Mouse (Mus musculus): ENCODE results near the gene Capns1. TPM values are rescaled to one million over a fixed set of nuclear protein-coding genes. Genes with fewer than 3 reads are reported as not detected.
A peak's percentile ranks its signal among the peaks of the same experiment; 100 is the strongest.
"Not testable (repeated sequence)": the region's sequence is repeated elsewhere in the genome, so short reads cannot be mapped to it uniquely, and the experiment has no call there.

Capns1 gene
- polyA plus RNA-seq, 1 experiment from 2014 or later: 52.1 TPM

- Histone ChIP-seq H3K9me3 (replicated peaks) (no peaks in the 10 kb centered on the region), H3K27ac (replicated peaks) (peak overlapping the region; percentile 83), H3K4me3 (peak overlapping the region; percentile 61), H3K27me3 (ENCODE audit: low read depth, poor library complexity, severe bottlenecking) (no peaks in the 10 kb centered on the region), H3K4me1 (peaks cover 24% of the 10 kb centered on the region), H3K36me3 (peaks cover 24% of the 10 kb centered on the region)
- WGBS: 7% methylated on average over 16 of the region's 16 CpGs
- DNase-seq (ENCODE audit: low spot score): peak; percentile 72
These were observed 20.8 kb upstream of the Capns1 start for GRCm38 (mm10) chr7:30219293-30220007.

- 75% methylated on average over 2 of the region's 2 CpGs for WGBS
- Histone ChIP-seq H3K4me3 (no peak overlapping the region), H3K27me3 (ENCODE audit: low read depth, poor library complexity, severe bottlenecking) (no peaks in the 10 kb centered on the region), H3K36me3 (peaks cover 3% of the 10 kb centered on the region), H3K9me3 (replicated peaks) (0 out of 2 replicates have a peak, but pooled peaks cover 3% of the 10 kb centered on the region), H3K27ac (replicated peaks) (no peak overlapping the region), H3K4me1 (peaks cover 24% of the 10 kb centered on the region)
- no peak for DNase-seq (ENCODE audit: low spot score)
These were observed 18.7 kb upstream of the Capns1 start for GRCm38 (mm10) chr7:30217277-30217676.

- 2% methylated on average over 16 of the region's 16 CpGs for WGBS
These were observed 18.1 kb upstream of the Capns1 start for GRCm38 (mm10) chr7:30216723-30217151.

GRCm38 (mm10) chr7:30215875-30216274 is 17.3 kb upstream of the Capns1 start:
- no peak for DNase-seq (ENCODE audit: low spot score)
- Histone ChIP-seq H3K4me3 (no peak overlapping the region), H3K4me1 (peaks cover 24% of the 10 kb centered on the region), H3K9me3 (replicated peaks) (0 out of 2 replicates have a peak, but pooled peaks cover 3% of the 10 kb centered on the region), H3K36me3 (no peaks in the 10 kb centered on the region), H3K27me3 (ENCODE audit: low read depth, poor library complexity, severe bottlenecking) (no peaks in the 10 kb centered on the region), H3K27ac (replicated peaks) (no peak overlapping the region)
- 80% methylated on average over 3 of the region's 3 CpGs for WGBS

More at GRCm38 (mm10) chr7:30216723-30217151, 18.1 kb upstream of the Capns1 start:
- Histone ChIP-seq H3K27me3 (ENCODE audit: low read depth, poor library complexity, severe bottlenecking) (no peaks in the 10 kb centered on the region), H3K9me3 (replicated peaks) (0 out of 2 replicates have a peak, but pooled peaks cover 3% of the 10 kb centered on the region), H3K4me3 (peak overlapping the region; percentile 34), H3K4me1 (peaks cover 24% of the 10 kb centered on the region), H3K27ac (replicated peaks) (peak overlapping the region; percentile 75), H3K36me3 (no peaks in the 10 kb centered on the region)
- DNase-seq (ENCODE audit: low spot score): peak; percentile 89

GRCm38 (mm10) chr7:30213881-30214280 is 15.3 kb upstream of the Capns1 start:
- no peak overlapping the region for H3K4me3 ChIP-seq
- H3K27me3 ChIP-seq (ENCODE audit: low read depth, poor library complexity, severe bottlenecking): no peaks in the 10 kb centered on the region
- DNase-seq (ENCODE audit: low spot score): no peak
- no peak overlapping the region for H3K27ac ChIP-seq (replicated peaks)
- 95% methylated on average over 3 of the region's 3 CpGs for WGBS
- H3K9me3 ChIP-seq (replicated peaks): 0 out of 2 replicates have a peak, but pooled peaks cover 3% of the 10 kb centered on the region
- H3K36me3 ChIP-seq: no peaks in the 10 kb centered on the region
- H3K4me1 ChIP-seq: peaks cover 9% of the 10 kb centered on the region

GRCm38 (mm10) chr7:30211025-30211424 is 12.4 kb upstream of the Capns1 start:
- H3K27me3 ChIP-seq (ENCODE audit: low read depth, poor library complexity, severe bottlenecking): no peaks in the 10 kb centered on the region
- no peak overlapping the region for H3K4me3 ChIP-seq
- H3K9me3 ChIP-seq (replicated peaks): 0 out of 2 replicates have a peak, but pooled peaks cover 3% of the 10 kb centered on the region
- H3K36me3 ChIP-seq: no peaks in the 10 kb centered on the region
- no peaks in the 10 kb centered on the region for H3K4me1 ChIP-seq
- 32% methylated on average over 4 of the region's 4 CpGs for WGBS
- no peak overlapping the region for H3K27ac ChIP-seq (replicated peaks)
- DNase-seq (ENCODE audit: low spot score): no peak

GRCm38 (mm10) chr7:30206364-30206763 is 7.8 kb upstream of the Capns1 start:
- H3K27ac ChIP-seq (replicated peaks); H3K27me3 ChIP-seq (ENCODE audit: low read depth, poor library complexity, severe bottlenecking); H3K9me3 ChIP-seq (replicated peaks); DNase-seq (ENCODE audit: low spot score); H3K4me1 ChIP-seq; H3K36me3 ChIP-seq; H3K4me3 ChIP-seq: not testable (repeated sequence)
- 68% methylated on average over 5 of the region's 5 CpGs for WGBS

- Histone ChIP-seq H3K9me3 (replicated peaks) (no peaks in the 10 kb centered on the region), H3K36me3 (no peaks in the 10 kb centered on the region), H3K27me3 (ENCODE audit: low read depth, poor library complexity, severe bottlenecking) (no peaks in the 10 kb centered on the region), H3K27ac (replicated peaks) (no peak overlapping the region), H3K4me1 (peaks cover 9% of the 10 kb centered on the region), H3K4me3 (no peak overlapping the region)
- WGBS: 9% methylated on average over 2 of the region's 2 CpGs
- peak; percentile 55 for DNase-seq (ENCODE audit: low spot score)
These were observed 6.8 kb upstream of the Capns1 start for GRCm38 (mm10) chr7:30205383-30205782.

GRCm38 (mm10) chr7:30204380-30204779 is 5.8 kb upstream of the Capns1 start:
- DNase-seq (ENCODE audit: low spot score): no peak
- Histone ChIP-seq H3K4me1 (peaks cover 9% of the 10 kb centered on the region), H3K27ac (replicated peaks) (no peak overlapping the region), H3K9me3 (replicated peaks) (no peaks in the 10 kb centered on the region), H3K27me3 (ENCODE audit: low read depth, poor library complexity, severe bottlenecking) (no peaks in the 10 kb centered on the region), H3K4me3 (no peak overlapping the region), H3K36me3 (no peaks in the 10 kb centered on the region)
- WGBS: 41% methylated on average over 8 of the region's 8 CpGs

- Histone ChIP-seq H3K4me3 (no peak overlapping the region), H3K27me3 (ENCODE audit: low read depth, poor library complexity, severe bottlenecking) (no peaks in the 10 kb centered on the region), H3K9me3 (replicated peaks) (no peaks in the 10 kb centered on the region), H3K27ac (replicated peaks) (no peak overlapping the region), H3K36me3 (no peaks in the 10 kb centered on the region), H3K4me1 (peaks cover 9% of the 10 kb centered on the region)
- WGBS: 84% methylated on average over 11 of the region's 11 CpGs
- no peak for DNase-seq (ENCODE audit: low spot score)
These were observed 4.5 kb upstream of the Capns1 start for GRCm38 (mm10) chr7:30202895-30203690.

GRCm38 (mm10) chr7:30200661-30201060 is 2.0 kb upstream of the Capns1 start:
- DNase-seq (ENCODE audit: low spot score); H3K4me3 ChIP-seq; H3K9me3 ChIP-seq (replicated peaks); H3K27ac ChIP-seq (replicated peaks); H3K27me3 ChIP-seq (ENCODE audit: low read depth, poor library complexity, severe bottlenecking); H3K4me1 ChIP-seq; H3K36me3 ChIP-seq: not testable (repeated sequence)
- WGBS: 89% methylated on average over 5 of the region's 5 CpGs

- Histone ChIP-seq H3K27me3 (ENCODE audit: low read depth, poor library complexity, severe bottlenecking) (no peaks in the 10 kb centered on the region), H3K9me3 (replicated peaks) (no peaks in the 10 kb centered on the region), H3K27ac (replicated peaks) (no peak overlapping the region), H3K4me1 (peaks cover 14% of the 10 kb centered on the region), H3K36me3 (no peaks in the 10 kb centered on the region), H3K4me3 (no peak overlapping the region)
- WGBS: 81% methylated on average over 5 of the region's 5 CpGs
- DNase-seq (ENCODE audit: low spot score): no peak
These were observed 1.6 kb upstream of the Capns1 start for GRCm38 (mm10) chr7:30200200-30200599.
